Mouse (Mus musculus) heart, adult 2 months (tissue): ENCODE data around the gene Elane.

ENCODE experiments used
- CTCF ChIP-seq: fragments of 200-600 bp; IDR thresholded peaks from 2 replicates; pipeline ENCODE4 v1.8.1; 2022; ENCODE audit warnings: antibody characterized with exemption, mild to moderate bottlenecking, moderate library complexity
- EP300 ChIP-seq: fragments of 200-500 bp; IDR thresholded peaks from 2 replicates; pipeline ENCODE4 v1.6.1; 2011; ENCODE audit warnings: low read depth, low read length, control low read depth; ENCODE audit not compliant: insufficient read depth
- POLR2A ChIP-seq: fragments of 200-500 bp; IDR thresholded peaks from 2 replicates; pipeline ENCODE4 v1.6.1; 2011; ENCODE audit warnings: mild to moderate bottlenecking, low read depth, low read length, control low read depth; ENCODE audit not compliant: insufficient read depth

GRCm38 (mm10) chr10:79933145-79933679 lies 47.2 kb downstream of the Elane start:
- TF ChIP-seq POLR2A: no peak
- no peak for TF ChIP-seq CTCF
- TF ChIP-seq EP300: no peak
